Mouse (Mus musculus) intestine, embryonic 14.5 days (tissue): ENCODE measurements at regions not wholly inside any gene's neighbourhood (a gene's known extent, or its start where the extent isn't known, plus 50 kb on each side); places are given as distances from the start of the nearest gene placed in this dataset.
A peak's percentile ranks its signal among the peaks of the same experiment; 100 is the strongest.

Experiments used
- ATAC-seq: fragments of 200-750 bp; cut with Nextera tagmentation; replicated peaks from 2 replicates; pipeline ENCODE4 v1.8.0; 2017; ENCODE audit warnings: low read depth, moderate number of reproducible peaks, moderate TSS enrichment, moderate library complexity; ENCODE audit not compliant: low FRiP score, low TSS enrichment
- DNase-seq: peaks from one replicate; pipeline ENCODE4 v3.0.0-alpha.2; 2018; ENCODE audit warnings: low spot score
- H3K27ac ChIP-seq: fragments of 300-500 bp; sonication (generic); 2 replicates; pipeline ENCODE4 v1.5.1; 2014; ENCODE audit warnings: low read depth, mild to moderate bottlenecking, control low read depth
- H3K27me3 ChIP-seq: fragments of 300-500 bp; sonication (generic); replicated peaks from 2 replicates; pipeline ENCODE4 v1.6.1; 2014; ENCODE audit warnings: low read length, control low read depth; ENCODE audit not compliant: control insufficient read depth, insufficient read depth
- H3K36me3 ChIP-seq: fragments of 300-500 bp; sonication (generic); 2 replicates; pipeline ENCODE4 v1.6.1; 2014; ENCODE audit warnings: low read length, control low read depth; ENCODE audit not compliant: control insufficient read depth, insufficient read depth
- H3K4me1 ChIP-seq: fragments of 300-500 bp; sonication (generic); replicated peaks from 2 replicates; pipeline ENCODE4 v1.6.1; 2014; ENCODE audit warnings: low read length, control low read depth, mixed read lengths; ENCODE audit not compliant: control insufficient read depth, insufficient read depth
- H3K4me2 ChIP-seq: fragments of 300-500 bp; sonication (generic); 2 replicates; pipeline ENCODE4 v1.6.1; 2014; ENCODE audit warnings: low read length
- H3K4me3 ChIP-seq: fragments of 300-500 bp; sonication (generic); 2 replicates; pipeline ENCODE4 v1.5.1; 2014; ENCODE audit warnings: low read depth, low read length, control low read depth, mixed read lengths
- H3K9ac ChIP-seq: fragments of 300-500 bp; sonication (generic); 2 replicates; pipeline ENCODE4 v1.6.1; 2014; ENCODE audit warnings: mild to moderate bottlenecking, low read length
- H3K9me3 ChIP-seq: fragments of 300-500 bp; sonication (generic); 2 replicates; pipeline ENCODE4 v1.6.1; 2016; ENCODE audit warnings: low read length, control low read depth; ENCODE audit not compliant: control insufficient read depth
- WGBS: fragments of 180-500 bp; shearing (Covaris S2); extraction: QIAGEN DNeasy Blood & Tissue Kit; methylation state at CpG from one replicate; pipeline ENCODE4 v1.1.7; 2014; 5-methylcytosine and 5-hydroxymethylcytosine counted together

GRCm38 (mm10) chr8:62284378-62285110, 161.6 kb upstream of the Anxa10 start:
- H3K4me3 ChIP-seq: no peak overlapping the region
- H3K9ac ChIP-seq: no peak overlapping the region
- 53% methylated on average over 12 of the region's 12 CpGs for WGBS
- H3K4me1 ChIP-seq: no peaks in the 10 kb centered on the region
- no peaks in the 10 kb centered on the region for H3K9me3 ChIP-seq
- no peak overlapping the region for H3K4me2 ChIP-seq
- H3K27ac ChIP-seq: no peak overlapping the region
- H3K36me3 ChIP-seq: no peaks in the 10 kb centered on the region
- DNase-seq (peak; percentile 55), ATAC-seq (0 out of 2 replicates have a peak, but pooled peaks have one; percentile 40)
- no peaks in the 10 kb centered on the region for H3K27me3 ChIP-seq

DNA sequence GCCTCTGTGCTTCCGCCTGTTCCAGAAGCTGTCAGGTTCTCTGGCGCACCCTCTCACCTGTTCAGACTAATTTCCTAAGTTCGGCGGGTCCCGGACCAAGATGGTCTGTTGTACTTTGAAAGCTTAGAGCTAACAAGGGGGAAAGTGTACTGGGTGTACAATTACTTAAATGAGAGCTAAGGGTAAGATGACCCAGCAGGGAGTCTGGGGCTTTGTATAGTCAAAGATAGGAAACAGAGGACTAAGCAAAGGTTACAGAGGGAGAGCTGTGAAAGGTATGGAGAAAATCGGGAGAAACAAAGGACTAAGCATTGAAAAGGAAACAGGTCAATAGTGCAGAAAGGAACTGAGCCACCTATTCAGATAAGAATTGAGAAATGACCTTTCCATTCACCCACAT, 127.6 kb upstream of the Anxa10 start:
- H3K4me2 ChIP-seq: no peak overlapping the region
- no peak overlapping the region for H3K9ac ChIP-seq
- ATAC-seq (no peak), DNase-seq (no peak)
- no peak overlapping the region for H3K27ac ChIP-seq
- WGBS: 94% methylated on average over 5 of the region's 6 CpGs
- H3K27me3 ChIP-seq: no peaks in the 10 kb centered on the region
- no peak overlapping the region for H3K4me3 ChIP-seq
- no peaks in the 10 kb centered on the region for H3K36me3 ChIP-seq
- H3K4me1 ChIP-seq: no peaks in the 10 kb centered on the region
- H3K9me3 ChIP-seq: no peaks in the 10 kb centered on the region
